Mouse (Mus musculus) embryonic facial prominence, embryonic 14.5 days (tissue): Measurements from ENCODE around the gene Apip. TPM values are rescaled to one million over a fixed set of nuclear protein-coding genes. Genes with fewer than 3 reads are reported as not detected.
A peak's percentile ranks its signal among the peaks of the same experiment; 100 is the strongest.

Experiments
- ATAC-seq: fragments of 200-750 bp; cut with Nextera tagmentation; 2 replicates; pipeline ENCODE4 v1.8.0; 2017; ENCODE audit warnings: low read depth, moderate number of reproducible peaks, moderate TSS enrichment
- DNase-seq: peaks from one replicate; pipeline ENCODE4 v3.0.0-alpha.2; 2015; ENCODE audit warnings: low spot score
- H3K27ac ChIP-seq: fragments of 300-500 bp; sonication (generic); replicated peaks from 2 replicates; pipeline ENCODE4 v1.5.1; 2014; ENCODE audit warnings: low read depth, mild to moderate bottlenecking, low read length, moderate library complexity
- H3K27me3 ChIP-seq: fragments of 300-500 bp; sonication (generic); replicated peaks from 2 replicates; pipeline ENCODE4 v1.6.1; 2014; ENCODE audit warnings: low read length; ENCODE audit not compliant: control insufficient read depth, insufficient read depth
- H3K36me3 ChIP-seq: fragments of 300-500 bp; sonication (generic); 2 replicates; pipeline ENCODE4 v1.6.1; 2014; ENCODE audit warnings: low read length, mixed read lengths; ENCODE audit not compliant: control insufficient read depth, insufficient read depth
- H3K4me1 ChIP-seq: fragments of 300-500 bp; sonication (generic); 2 replicates; pipeline ENCODE4 v1.6.1; 2014; ENCODE audit warnings: antibody characterized with exemption, low read length; ENCODE audit not compliant: control insufficient read depth, insufficient read depth
- H3K4me2 ChIP-seq: fragments of 300-500 bp; sonication (generic); 2 replicates; pipeline ENCODE4 v1.6.1; 2014; ENCODE audit warnings: low read depth, mild to moderate bottlenecking, low read length, moderate library complexity, mixed read lengths
- H3K4me3 ChIP-seq: fragments of 300-500 bp; sonication (generic); 2 replicates; pipeline ENCODE4 v1.5.1; 2014; ENCODE audit warnings: low read depth, mild to moderate bottlenecking, low read length
- H3K9ac ChIP-seq: fragments of 300-500 bp; sonication (generic); 2 replicates; pipeline ENCODE4 v1.6.1; 2014; ENCODE audit warnings: low read depth, mild to moderate bottlenecking, low read length, moderate library complexity, mixed read lengths
- H3K9me3 ChIP-seq: fragments of 300-500 bp; sonication (generic); 2 replicates; pipeline ENCODE4 v1.6.1; 2016; ENCODE audit warnings: low read length; ENCODE audit not compliant: control insufficient read depth
- WGBS: fragments of 180-500 bp; shearing (Covaris S2); extraction: QIAGEN DNeasy Blood & Tissue Kit; methylation state at CpG from one replicate; pipeline ENCODE4 v1.1.7; 2014; 5-methylcytosine and 5-hydroxymethylcytosine counted together
- polyA plus RNA-seq: library from polyadenylated mRNA; unstranded; fragments of >200 nt; fragmentation: Nextera tagmentation; extraction: Ambion mirVana; gene quantifications from 2 replicates; pipeline ENCODE4 v1.2.1, GENCODE M21; 2014

Apip gene
- 80.0 and 90.8 TPM in 2 replicates for polyA plus RNA-seq

GRCm38 (mm10) chr2:103073219-103073982 is at the start of gene Apip, which contains the start of gene Pdhx:
Apip (plus strand) TSS chr2:103073675.
Pdhx (minus strand) TSS chr2:103073513.
- WGBS = under 1% methylated on average over 51 of the region's 55 CpGs
- DNase-seq = peak; percentile 100

GRCm38 (mm10) chr2:103037831-103038230 is 35.6 kb upstream of the Apip start:
- peaks cover 28% of the 10 kb centered on the region; the same call in 1 of the 2 replicates for H3K36me3 ChIP-seq
- no peaks in the 10 kb centered on the region for H3K4me1 ChIP-seq
- no peak overlapping the region for H3K9ac ChIP-seq
- 88% methylated on average over 4 of the region's 4 CpGs for WGBS
- no peak overlapping the region for H3K4me3 ChIP-seq
- H3K27me3 ChIP-seq = no peaks in the 10 kb centered on the region
- DNase-seq (no peak), ATAC-seq (no peak)
- no peak overlapping the region for H3K27ac ChIP-seq
- H3K9me3 ChIP-seq = no peaks in the 10 kb centered on the region
- no peak overlapping the region for H3K4me2 ChIP-seq

More at GRCm38 (mm10) chr2:103073219-103073982, at the start of gene Apip, which contains the start of gene Pdhx:
- Histone ChIP-seq H3K27ac (peak within 1 kb of the TSS; percentile 85), H3K9me3 (no peaks in the 10 kb centered on the region), H3K4me3 (peak within 1 kb of the TSS; percentile 80), H3K36me3 (no peaks in the 10 kb centered on the region), H3K4me1 (peaks cover 20% of the 10 kb centered on the region), H3K9ac (peak within 1 kb of the TSS; percentile 92), H3K27me3 (no peaks in the 10 kb centered on the region), H3K4me2 (peak within 1 kb of the TSS; percentile 71)
- ATAC-seq = peak; percentile 100

DNA sequence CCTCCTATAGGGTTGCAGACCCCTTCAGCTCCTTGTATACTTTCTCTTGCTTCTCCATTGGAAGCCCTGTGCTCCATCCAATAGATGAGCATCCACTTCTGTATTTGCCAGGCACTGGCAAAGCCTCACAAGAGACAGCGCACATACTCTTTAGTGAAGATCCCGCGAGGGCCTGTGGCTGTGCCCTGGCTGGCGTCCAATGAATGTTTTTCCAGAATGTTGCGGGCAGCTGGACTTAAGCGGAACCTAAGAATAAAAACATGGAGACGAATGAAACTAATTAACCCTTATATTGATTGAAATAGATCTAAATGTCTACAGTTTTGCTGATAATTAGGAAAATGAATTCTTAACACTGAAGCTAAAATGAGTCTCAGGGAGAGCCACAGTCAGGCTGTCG is 32.6 kb upstream of the Apip start:
- no peak overlapping the region for H3K9ac ChIP-seq
- H3K4me1 ChIP-seq = no peaks in the 10 kb centered on the region
- H3K4me2 ChIP-seq = no peak overlapping the region
- H3K27me3 ChIP-seq = no peaks in the 10 kb centered on the region
- no peak overlapping the region for H3K4me3 ChIP-seq
- WGBS = 70% methylated on average over 8 of the region's 8 CpGs
- no peaks in the 10 kb centered on the region for H3K9me3 ChIP-seq
- no peak overlapping the region for H3K27ac ChIP-seq
- peaks cover 22% of the 10 kb centered on the region; the same call in 1 of the 2 replicates for H3K36me3 ChIP-seq
- peak; percentile 38 for DNase-seq
- ATAC-seq = no peak

DNA sequence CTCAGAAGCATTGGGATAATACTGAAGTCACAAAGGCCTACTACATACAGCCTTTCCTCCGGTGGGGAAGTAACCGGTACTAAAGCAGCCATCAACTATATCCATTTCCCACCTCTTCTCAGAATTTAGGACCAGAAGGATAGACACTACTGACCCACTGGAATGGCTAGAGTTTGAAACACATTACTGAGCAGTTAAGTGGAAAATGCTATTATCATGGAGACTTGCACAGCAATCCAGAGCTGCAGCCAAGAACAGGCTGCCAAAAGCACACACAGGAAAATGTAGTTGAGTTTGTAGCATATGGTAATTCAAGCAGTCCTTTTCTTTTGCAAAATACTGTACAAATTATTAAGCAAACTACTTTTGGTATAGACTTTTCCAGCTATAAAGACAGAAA is 28.2 kb upstream of the Apip start:
- Histone ChIP-seq H3K9ac (no peak overlapping the region), H3K4me2 (no peak overlapping the region), H3K9me3 (no peaks in the 10 kb centered on the region), H3K4me3 (no peak overlapping the region), H3K36me3 (peaks cover 11% of the 10 kb centered on the region; the same call in 1 of the 2 replicates), H3K4me1 (0 out of 2 replicates have a peak, but pooled peaks cover 1% of the 10 kb centered on the region), H3K27ac (no peak overlapping the region), H3K27me3 (no peaks in the 10 kb centered on the region)
- peak; percentile 31 for DNase-seq
- 92% methylated on average over 2 of the region's 2 CpGs for WGBS
- no peak for ATAC-seq

GRCm38 (mm10) chr2:103051937-103052893 is 21.3 kb upstream of the Apip start:
- Histone ChIP-seq H3K9me3 (no peaks in the 10 kb centered on the region), H3K9ac (no peak overlapping the region), H3K4me2 (no peak overlapping the region), H3K27ac (no peak overlapping the region), H3K27me3 (no peaks in the 10 kb centered on the region), H3K4me3 (no peak overlapping the region), H3K36me3 (0 out of 2 replicates have a peak, but pooled peaks cover 4% of the 10 kb centered on the region), H3K4me1 (0 out of 2 replicates have a peak, but pooled peaks cover 4% of the 10 kb centered on the region)
- DNase-seq = no peak
- no peak for ATAC-seq
- 82% methylated on average over 19 of the region's 19 CpGs for WGBS

GRCm38 (mm10) chr2:103055820-103056219 is 17.7 kb upstream of the Apip start:
- ATAC-seq = no peak
- H3K4me2 ChIP-seq = no peak overlapping the region

GRCm38 (mm10) chr2:103058266-103058665 is 15.2 kb upstream of the Apip start:
- Histone ChIP-seq H3K4me3 (no peak overlapping the region), H3K4me1 (no peaks in the 10 kb centered on the region), H3K36me3 (no peaks in the 10 kb centered on the region), H3K9ac (no peak overlapping the region), H3K9me3 (no peaks in the 10 kb centered on the region), H3K27me3 (no peaks in the 10 kb centered on the region), H3K4me2 (no peak overlapping the region), H3K27ac (no peak overlapping the region)
- WGBS = 79% methylated on average over 3 of the region's 3 CpGs
- DNase-seq = no peak
- no peak for ATAC-seq

More at GRCm38 (mm10) chr2:103055820-103056219, 17.7 kb upstream of the Apip start:
- Histone ChIP-seq H3K4me1 (no peaks in the 10 kb centered on the region), H3K27ac (no peak overlapping the region), H3K36me3 (0 out of 2 replicates have a peak, but pooled peaks cover 4% of the 10 kb centered on the region), H3K9ac (no peak overlapping the region), H3K27me3 (no peaks in the 10 kb centered on the region), H3K9me3 (no peaks in the 10 kb centered on the region), H3K4me3 (no peak overlapping the region)
- WGBS = 88% methylated on average over 6 of the region's 6 CpGs
- DNase-seq = no peak

GRCm38 (mm10) chr2:103062865-103063264 is 10.6 kb upstream of the Apip start:
- Histone ChIP-seq H3K27ac (no peak overlapping the region), H3K27me3 (no peaks in the 10 kb centered on the region), H3K4me2 (no peak overlapping the region), H3K9me3 (no peaks in the 10 kb centered on the region), H3K9ac (no peak overlapping the region), H3K4me1 (no peaks in the 10 kb centered on the region), H3K4me3 (no peak overlapping the region), H3K36me3 (no peaks in the 10 kb centered on the region)
- DNase-seq (peak; percentile 75), ATAC-seq (peak; percentile 53; the same call in 1 of the 2 replicates)
- 32% methylated on average over 3 of the region's 3 CpGs for WGBS
